Mouse (Mus musculus): Measurements from ENCODE around the gene Srgap1.

Gene Srgap1

GRCm38 (mm10) chr10:122046904-122047726 lies at the start of gene Srgap1:
Gene Srgap1, minus strand, starts transcription at chr10:122047315.
- DNase-seq, result peak; percentile 30 to 39

GRCm38 (mm10) chr10:122096462-122096979 lies 49.4 kb upstream of the Srgap1 start:
- DNase-seq, result no peak

- no peak for DNase-seq
Observed at GRCm38 (mm10) chr10:122090472-122090871, 43.4 kb upstream of the Srgap1 start.

GRCm38 (mm10) chr10:122081352-122081751 lies 34.2 kb upstream of the Srgap1 start:
- no peak for DNase-seq

GRCm38 (mm10) chr10:122069153-122069552 lies 22.0 kb upstream of the Srgap1 start:
- DNase-seq, result no peak

- no peak for DNase-seq
Observed at GRCm38 (mm10) chr10:122055826-122056225, 8.7 kb upstream of the Srgap1 start.

- DNase-seq, result peak; percentile 78 to 79
Observed at GRCm38 (mm10) chr10:122054535-122054934, 7.4 kb upstream of the Srgap1 start.

GRCm38 (mm10) chr10:122051831-122052230 lies 4.7 kb upstream of the Srgap1 start:
- DNase-seq, result peak; percentile 93 to 94

GRCm38 (mm10) chr10:122047727-122048365 lies 731 bp upstream of the Srgap1 start:
- DNase-seq, result peak; percentile 82 to 85

GRCm38 (mm10) chr10:122046511-122046903 lies 608 bp downstream of the Srgap1 start:
- DNase-seq, result no peak

GRCm38 (mm10) chr10:122045946-122046345 lies 1.2 kb downstream of the Srgap1 start:
- DNase-seq, result no peak

- DNase-seq, result no peak
Observed at GRCm38 (mm10) chr10:122044926-122045325, 2.2 kb downstream of the Srgap1 start.

GRCm38 (mm10) chr10:122040372-122040771 lies 6.7 kb downstream of the Srgap1 start:
- peak; percentile 58 to 60 for DNase-seq

GRCm38 (mm10) chr10:122039566-122039965 lies 7.5 kb downstream of the Srgap1 start:
- no peak for DNase-seq

GRCm38 (mm10) chr10:122038554-122038953 lies 8.6 kb downstream of the Srgap1 start:
- peak in 1 of 2 experiments; percentile 19 for DNase-seq

GRCm38 (mm10) chr10:122033271-122033670 lies 13.8 kb downstream of the Srgap1 start:
- DNase-seq, result no peak

- DNase-seq, result no peak
Observed at GRCm38 (mm10) chr10:122030420-122030819, 16.7 kb downstream of the Srgap1 start.

- DNase-seq, result no peak
Observed at GRCm38 (mm10) chr10:122029738-122030137, 17.4 kb downstream of the Srgap1 start.

- no peak for DNase-seq
Observed at GRCm38 (mm10) chr10:122025198-122025597, 21.9 kb downstream of the Srgap1 start.

- no peak for DNase-seq
Observed at GRCm38 (mm10) chr10:122020906-122021305, 26.2 kb downstream of the Srgap1 start.

GRCm38 (mm10) chr10:122020255-122020654 lies 26.9 kb downstream of the Srgap1 start:
- no peak for DNase-seq

- no peak for DNase-seq
Observed at GRCm38 (mm10) chr10:122018594-122019048, 28.5 kb downstream of the Srgap1 start.

GRCm38 (mm10) chr10:122017743-122018142 lies 29.4 kb downstream of the Srgap1 start:
- no peak for DNase-seq

GRCm38 (mm10) chr10:122017063-122017462 lies 30.1 kb downstream of the Srgap1 start:
- DNase-seq, result no peak
